Mouse (Mus musculus): Measurements from ENCODE around the gene Wbp2nl.

GRCm38 (mm10) chr15:82348999-82349341 lies 50.2 kb downstream of the Wbp2nl start:
- TF ChIP-seq CTCF (conservative IDR thresholded peaks at IDR 0.05; ENCODE audit: low read length) (no peak), NANOG (IDR thresholded peaks at IDR 0.05; ENCODE audit: borderline replicate concordance, low read length) (no peak), POU5F1 (IDR thresholded peaks at IDR 0.05; ENCODE audit: borderline replicate concordance, low read length) (no peak)

Measured in E14TG2a.4 (cell line).